Mouse (Mus musculus) midbrain, postnatal 0 days (tissue): ENCODE measurements around the gene Ncbp1. TPM values are rescaled to one million over a fixed set of nuclear protein-coding genes. Genes with fewer than 3 reads are reported as not detected.

Source experiments
- ATAC-seq: fragments of 200-750 bp; cut with Nextera tagmentation; 2 replicates; pipeline ENCODE4 v1.8.0; 2017; ENCODE audit warnings: moderate number of reproducible peaks, mild to moderate bottlenecking, moderate TSS enrichment, moderate library complexity; ENCODE audit not compliant: low FRiP score
- DNase-seq: peaks from one replicate; pipeline ENCODE4 v3.0.0-alpha.2; 2015; ENCODE audit warnings: low spot score
- H3K27ac ChIP-seq: fragments of 300-500 bp; sonication (generic); 2 replicates; pipeline ENCODE4 v1.5.1; 2014; ENCODE audit warnings: low read depth, mild to moderate bottlenecking, low read length, mixed read lengths
- H3K27me3 ChIP-seq: fragments of 300-500 bp; sonication (generic); 2 replicates; pipeline ENCODE4 v1.6.1; 2014; ENCODE audit warnings: low read length, control low read depth, mixed read lengths; ENCODE audit not compliant: insufficient read depth
- H3K36me3 ChIP-seq: fragments of 300-500 bp; sonication (generic); 2 replicates; pipeline ENCODE4 v1.6.1; 2014; ENCODE audit warnings: low read length, control low read depth, mixed read lengths; ENCODE audit not compliant: insufficient read depth
- H3K4me1 ChIP-seq: fragments of 300-500 bp; sonication (generic); 2 replicates; pipeline ENCODE4 v1.6.1; 2014; ENCODE audit warnings: mild to moderate bottlenecking, control low read depth, antibody characterized with exemption, low read length, mixed read lengths; ENCODE audit not compliant: insufficient read depth
- H3K4me2 ChIP-seq: fragments of 300-500 bp; sonication (generic); 2 replicates; pipeline ENCODE4 v1.6.1; 2014; ENCODE audit warnings: low read depth, mild to moderate bottlenecking, low read length, mixed read lengths; ENCODE audit not compliant: poor library complexity, severe bottlenecking
- H3K4me3 ChIP-seq: fragments of 300-500 bp; sonication (generic); 2 replicates; pipeline ENCODE4 v1.5.1; 2014; ENCODE audit warnings: low read depth, mild to moderate bottlenecking, low read length, moderate library complexity
- H3K9ac ChIP-seq: fragments of 300-500 bp; sonication (generic); replicated peaks from 2 replicates; pipeline ENCODE4 v1.6.1; 2014; ENCODE audit warnings: mild to moderate bottlenecking, low read length, moderate library complexity, mixed read lengths; ENCODE audit not compliant: poor library complexity, severe bottlenecking
- H3K9me3 ChIP-seq: fragments of 300-500 bp; sonication (generic); 2 replicates; pipeline ENCODE4 v1.6.1; 2016; ENCODE audit warnings: low read length, control low read depth
- CTCF ChIP-seq: IDR thresholded peaks from 2 replicates; pipeline ENCODE4 v1.5.1; 2016; ENCODE audit warnings: antibody characterized with exemption, mild to moderate bottlenecking
- WGBS: fragments of 180-500 bp; shearing (Covaris S2); extraction: QIAGEN DNeasy Blood & Tissue Kit; methylation state at CpG from one replicate; pipeline ENCODE4 v1.1.7; 2014; 5-methylcytosine and 5-hydroxymethylcytosine counted together
- polyA plus RNA-seq: library from polyadenylated mRNA; unstranded; fragments of >200 nt; fragmentation: Nextera tagmentation; extraction: Ambion mirVana; gene quantifications from 2 replicates; pipeline ENCODE4 v1.2.1, GENCODE M21; 2015
- total RNA-seq: library from RNA; depleted of rRNA; stranded (reverse); fragments of >200 nt; gene quantifications from 2 replicates; pipeline ENCODE4 v1.2.3, GENCODE M21; 2014

Ncbp1 gene
- total and polyA plus RNA-seq, 2 experiments from 2014 or later: 33.4 to 45.9 TPM

DNA sequence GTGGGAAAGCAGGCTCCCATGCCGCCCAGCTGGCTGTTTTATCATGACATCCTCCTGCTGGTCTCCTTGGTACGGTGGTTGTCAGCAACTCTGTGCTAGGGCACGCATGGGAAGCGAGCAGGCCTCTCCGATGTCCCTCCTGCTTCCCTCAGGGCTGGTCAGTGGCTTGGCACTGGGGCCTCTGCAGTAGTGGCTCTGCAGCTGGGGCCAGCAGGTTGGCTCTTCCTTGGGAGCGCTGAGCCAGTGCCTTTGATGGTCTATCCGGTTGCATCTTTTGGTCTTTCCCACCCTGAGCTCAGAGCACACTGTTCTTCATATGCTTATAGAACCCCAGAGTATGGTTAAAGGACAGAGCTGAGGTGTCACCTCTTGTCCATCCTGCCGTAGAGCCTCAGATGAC lies 28.3 kb upstream of the Ncbp1 start:
- H3K27me3 ChIP-seq: no peaks in the 10 kb centered on the region
- ATAC-seq: no peak

DNA sequence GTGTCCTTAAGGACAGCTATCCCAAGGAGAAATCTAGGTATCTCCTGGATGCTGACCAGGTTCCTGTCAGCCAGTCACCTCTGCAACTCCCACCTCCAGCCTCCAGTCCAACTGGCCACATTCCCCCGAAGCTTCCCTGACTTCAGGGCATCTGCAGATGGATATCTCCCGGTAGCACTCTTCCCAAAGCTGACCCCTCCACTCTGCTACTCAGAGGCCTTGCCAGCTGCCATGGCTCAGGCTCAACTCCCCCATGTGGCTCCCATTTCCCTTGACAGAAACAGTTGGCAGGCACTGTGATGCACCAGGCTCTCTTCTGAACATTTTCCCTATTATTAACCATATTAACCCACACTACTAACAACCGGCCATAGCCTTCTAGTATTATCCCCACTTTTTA lies 27.1 kb upstream of the Ncbp1 start:
- TF ChIP-seq CTCF: no peak
- WGBS: 77% methylated on average over 3 of the region's 3 CpGs
- ATAC-seq (no peak), DNase-seq (peak; percentile 32)
- no peak overlapping the region for H3K27ac ChIP-seq
- no peak overlapping the region for H3K9ac ChIP-seq
- peaks cover 28% of the 10 kb centered on the region for H3K36me3 ChIP-seq
- no peaks in the 10 kb centered on the region for H3K9me3 ChIP-seq
- no peaks in the 10 kb centered on the region for H3K27me3 ChIP-seq
- no peaks in the 10 kb centered on the region for H3K4me1 ChIP-seq
- H3K4me3 ChIP-seq: no peak overlapping the region
- H3K4me2 ChIP-seq: no peak overlapping the region

More for the DNA sequence above, 28.3 kb upstream of the Ncbp1 start:
- Histone ChIP-seq H3K4me2 (no peak overlapping the region), H3K4me3 (no peak overlapping the region), H3K36me3 (peaks cover 16% of the 10 kb centered on the region), H3K9me3 (no peaks in the 10 kb centered on the region), H3K27ac (no peak overlapping the region), H3K4me1 (no peaks in the 10 kb centered on the region), H3K9ac (no peak overlapping the region)
- 92% methylated on average over 8 of the region's 8 CpGs for WGBS
- DNase-seq: no peak
- no peak for TF ChIP-seq CTCF

- Histone ChIP-seq H3K4me2 (no peak overlapping the region), H3K4me3 (no peak overlapping the region), H3K4me1 (no peaks in the 10 kb centered on the region), H3K9ac (no peak overlapping the region), H3K27ac (no peak overlapping the region), H3K9me3 (no peaks in the 10 kb centered on the region), H3K36me3 (peaks cover 62% of the 10 kb centered on the region), H3K27me3 (no peaks in the 10 kb centered on the region)
- TF ChIP-seq CTCF: no peak
- DNase-seq (no peak), ATAC-seq (no peak)
- 83% methylated on average over 1 of the region's 1 CpGs for WGBS
These were observed 23.1 kb upstream of the Ncbp1 start for GRCm38 (mm10) chr4:46115308-46115707.

GRCm38 (mm10) chr4:46116544-46117175 lies 21.8 kb upstream of the Ncbp1 start:
- no peak for TF ChIP-seq CTCF
- no peak overlapping the region for H3K4me2 ChIP-seq
- WGBS: 77% methylated on average over 10 of the region's 10 CpGs
- H3K4me1 ChIP-seq: no peaks in the 10 kb centered on the region
- no peak for ATAC-seq
- H3K36me3 ChIP-seq: peaks cover 75% of the 10 kb centered on the region
- H3K27me3 ChIP-seq: no peaks in the 10 kb centered on the region
- H3K4me3 ChIP-seq: no peak overlapping the region
- DNase-seq: peak; percentile 74
- no peak overlapping the region for H3K9ac ChIP-seq
- H3K9me3 ChIP-seq: no peaks in the 10 kb centered on the region
- no peak overlapping the region for H3K27ac ChIP-seq

DNA sequence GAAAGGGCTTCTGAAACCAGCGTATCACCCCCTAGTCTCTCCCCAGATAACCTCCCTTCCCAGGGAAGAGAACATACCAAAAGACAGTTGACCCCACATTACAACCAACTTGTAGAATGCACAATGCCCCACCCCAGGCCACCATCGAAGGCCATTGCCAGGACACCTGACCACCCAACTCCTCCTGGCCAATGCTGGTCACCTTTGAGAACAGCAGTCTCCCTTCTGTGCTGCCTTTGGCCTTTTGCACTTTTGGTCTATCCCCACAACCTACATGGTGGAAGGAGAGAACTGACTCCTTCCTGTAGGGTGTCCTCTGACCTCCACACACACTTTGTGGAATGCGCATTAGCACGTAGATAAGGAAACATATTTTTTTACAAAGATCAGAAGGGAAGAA lies 20.9 kb upstream of the Ncbp1 start:
- no peaks in the 10 kb centered on the region for H3K9me3 ChIP-seq
- H3K4me2 ChIP-seq: no peak overlapping the region
- peaks cover 78% of the 10 kb centered on the region for H3K36me3 ChIP-seq
- H3K27ac ChIP-seq: no peak overlapping the region
- no peak overlapping the region for H3K9ac ChIP-seq
- no peak for DNase-seq
- no peak overlapping the region for H3K4me3 ChIP-seq
- TF ChIP-seq CTCF: no peak
- ATAC-seq: no peak
- WGBS: 97% methylated on average over 4 of the region's 4 CpGs
- no peaks in the 10 kb centered on the region for H3K27me3 ChIP-seq
- no peaks in the 10 kb centered on the region for H3K4me1 ChIP-seq

- Histone ChIP-seq H3K36me3 (peaks cover 73% of the 10 kb centered on the region), H3K9me3 (no peaks in the 10 kb centered on the region), H3K4me3 (no peak overlapping the region), H3K4me2 (no peak overlapping the region), H3K4me1 (no peaks in the 10 kb centered on the region), H3K27me3 (no peaks in the 10 kb centered on the region), H3K9ac (no peak overlapping the region), H3K27ac (no peak overlapping the region)
- DNase-seq (no peak), ATAC-seq (no peak)
- TF ChIP-seq CTCF: no peak
- WGBS: 95% methylated on average over 14 of the region's 14 CpGs
These were observed 18.8 kb upstream of the Ncbp1 start for GRCm38 (mm10) chr4:46119514-46120094.
